ENCODE assay signal across 11 mouse cellular contexts in the genomic region with DNA sequence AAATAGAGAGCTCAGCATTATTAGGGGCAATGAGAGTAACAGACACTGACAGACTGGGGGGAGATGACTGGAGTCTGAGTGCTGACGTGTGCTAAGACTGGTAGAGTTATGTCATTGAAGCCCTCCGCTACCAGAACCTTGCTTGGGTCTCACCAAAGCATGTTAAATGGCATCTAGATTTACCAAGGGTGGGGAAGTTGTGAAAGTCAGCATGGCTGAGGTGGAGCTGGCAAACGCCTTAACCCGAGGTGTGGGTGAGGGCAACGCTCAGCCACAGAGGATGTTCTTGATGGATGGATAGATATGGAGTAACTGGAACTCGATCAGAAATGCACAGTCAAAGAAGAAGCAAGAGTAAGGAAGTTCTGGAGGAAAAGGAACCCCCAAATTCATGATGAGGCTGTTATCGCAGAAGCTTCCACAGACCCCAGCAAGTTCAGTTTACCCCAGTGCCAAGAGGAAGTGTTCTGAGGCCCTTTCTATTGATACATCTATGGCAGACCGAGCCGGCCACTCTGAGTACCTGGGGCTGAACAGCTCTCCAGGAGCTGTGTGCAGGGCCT.
"Had no signal": no experiment of that assay in that cellular context is flagged by ENCODE, and none has a peak within 500 bp of the region (broad histone marks: within the 10 kb centered on the region; RNA-seq: fewer than 3 reads in every experiment).

No protein-coding gene starts in this region.

- H3K9me3 ChIP-seq: hindbrain, embryonic 15.5 days; limb, embryonic 13.5 days; midbrain, embryonic 13.5 days; neural tube, embryonic 12.5 days had no signal

- H3K27ac ChIP-seq: hindbrain, embryonic 15.5 days; limb, embryonic 13.5 days; liver, embryonic 14.5 days; midbrain, embryonic 13.5 days; neural tube, embryonic 12.5 days had no signal

- H3K36me3 ChIP-seq: hindbrain, embryonic 15.5 days had no signal

- ATAC-seq: midbrain, embryonic 13.5 days had no signal

- H3K4me3 ChIP-seq: hindbrain, embryonic 15.5 days; limb, embryonic 13.5 days; midbrain, embryonic 13.5 days; myocyte; neural tube, embryonic 12.5 days had no signal

- H3K9ac ChIP-seq: hindbrain, embryonic 15.5 days; limb, embryonic 13.5 days; liver, embryonic 14.5 days; midbrain, embryonic 13.5 days; neural tube, embryonic 12.5 days had no signal

- H3K4me2 ChIP-seq: hindbrain, embryonic 15.5 days; limb, embryonic 13.5 days; midbrain, embryonic 13.5 days; neural tube, embryonic 12.5 days had no signal

- DNase-seq: kidney, adult 8-10 months; left cerebral cortex, postnatal 4 days; lung, adult 18-20 months; right cerebral cortex, postnatal 14 days; thymus, postnatal 36 days had no signal

- H3K27me3 ChIP-seq: hindbrain, embryonic 15.5 days; limb, embryonic 13.5 days; midbrain, embryonic 13.5 days; neural tube, embryonic 12.5 days had no signal

- H3K4me1 ChIP-seq: hindbrain, embryonic 15.5 days; limb, embryonic 13.5 days had no signal
